Mouse (Mus musculus) left cerebral cortex, postnatal 10 days (tissue): Measurements from ENCODE around the gene Slc16a2. TPM values are rescaled to one million over a fixed set of nuclear protein-coding genes. Genes with fewer than 3 reads are reported as not detected.

Experiments
- DNase-seq, 2 experiments: peaks; one replicate each; pipeline ENCODE4 v3.0.0; 2021 to 2022; ENCODE audit warnings: low spot score in 2 of 2, mixed read lengths in 1 of 2; ENCODE audit errors: extremely low spot score in 1 of 2
- intact Hi-C: fragments of 180-260 bp; cut with DNase I; formaldehyde crosslinking; loops from one replicate; pipeline ENCODE4 v1.15.1; 2025
- total RNA-seq, 2 experiments: library from RNA; stranded (reverse); gene quantifications; 2 replicates each; pipeline ENCODE4 v1.2.3; 2021

Slc16a2 gene
- total RNA-seq = 10 to 100 TPM; 61.0 to 63.3 TPM

- intact Hi-C loops = loop anchor here (5.0 to 10.0 kb wide), 2 partner anchors 125 to 337 kb away; no protein-coding TSS in a partner anchor
- peak; percentile 31 to 80 for DNase-seq
These were observed at the start of gene Slc16a2 for GRCm38 (mm10) chrX:103821832-103822196. TSS of gene Slc16a2 (minus strand) at chrX:103821983.

- intact Hi-C loops = no loop called here
- no peak for DNase-seq
These were observed 41.7 kb upstream of the Slc16a2 start for GRCm38 (mm10) chrX:103863502-103863901.

- intact Hi-C loops = no loop called here
- DNase-seq = no peak
These were observed 41.1 kb upstream of the Slc16a2 start for GRCm38 (mm10) chrX:103862877-103863276.

GRCm38 (mm10) chrX:103845266-103845665, 23.5 kb upstream of the Slc16a2 start:
- intact Hi-C loops = loop anchor here (5.0 kb wide), 1 partner anchor 148 kb away; no protein-coding TSS in a partner anchor
- DNase-seq = peak in 1 of 2 experiments; percentile 22

- intact Hi-C loops = loop anchor here (10.0 kb wide), 1 partner anchor 344 kb away; no protein-coding TSS in a partner anchor
- no peak for DNase-seq
These were observed 7.1 kb upstream of the Slc16a2 start for GRCm38 (mm10) chrX:103828836-103829235.

GRCm38 (mm10) chrX:103822271-103822811, 558 bp upstream of the Slc16a2 start:
- peak in 1 of 2 experiments; percentile 50 for DNase-seq
- intact Hi-C loops = loop anchor here (5.0 to 10.0 kb wide), 2 partner anchors 125 to 338 kb away; no protein-coding TSS in a partner anchor

- intact Hi-C loops = loop anchor here (5.0 to 10.0 kb wide), 2 partner anchors 124 to 337 kb away; no protein-coding TSS in a partner anchor
- no peak for DNase-seq
These were observed 470 bp downstream of the Slc16a2 start for GRCm38 (mm10) chrX:103821195-103821831.

GRCm38 (mm10) chrX:103820307-103821194, 1.2 kb downstream of the Slc16a2 start:
- intact Hi-C loops = loop anchor here (5.0 to 10.0 kb wide), 2 partner anchors 123 to 336 kb away; no protein-coding TSS in a partner anchor
- peak in 1 of 2 experiments; percentile 35 for DNase-seq

GRCm38 (mm10) chrX:103819253-103819652, 2.5 kb downstream of the Slc16a2 start:
- peak in 1 of 2 experiments; percentile 54 for DNase-seq
- intact Hi-C loops = no loop called here

- intact Hi-C loops = no loop called here
- DNase-seq = no peak
These were observed 9.1 kb downstream of the Slc16a2 start for GRCm38 (mm10) chrX:103812690-103813089.

- DNase-seq = no peak
- intact Hi-C loops = no loop called here
These were observed 11.3 kb downstream of the Slc16a2 start for GRCm38 (mm10) chrX:103810483-103810882.

- no peak for DNase-seq
- intact Hi-C loops = no loop called here
These were observed 15.4 kb downstream of the Slc16a2 start for GRCm38 (mm10) chrX:103806373-103806772.

- intact Hi-C loops = no loop called here
- DNase-seq = no peak
These were observed 24.8 kb downstream of the Slc16a2 start for GRCm38 (mm10) chrX:103796961-103797360.

GRCm38 (mm10) chrX:103795506-103795905, 26.3 kb downstream of the Slc16a2 start:
- no peak for DNase-seq
- intact Hi-C loops = no loop called here

- intact Hi-C loops = no loop called here
- no peak for DNase-seq
These were observed 30.5 kb downstream of the Slc16a2 start for GRCm38 (mm10) chrX:103791329-103791728.

GRCm38 (mm10) chrX:103785681-103786080, 36.1 kb downstream of the Slc16a2 start:
- intact Hi-C loops = no loop called here
- DNase-seq = no peak

- intact Hi-C loops = no loop called here
- DNase-seq = no peak
These were observed 45.4 kb downstream of the Slc16a2 start for GRCm38 (mm10) chrX:103776412-103776811.

- intact Hi-C loops = no loop called here
These were observed 75.6 kb downstream of the Slc16a2 start for GRCm38 (mm10) chrX:103746197-103746596.

More at GRCm38 (mm10) chrX:103746197-103746596, 75.6 kb downstream of the Slc16a2 start:
- DNase-seq = no peak
